Mouse (Mus musculus) urinary bladder, postnatal 10 days (tissue): Measurements from ENCODE around the gene Fbxw22.
"Not testable (repeated sequence)": the region's sequence is repeated elsewhere in the genome, so short reads cannot be mapped to it uniquely, and the experiment has no call there.

ENCODE experiments used
- DNase-seq: peaks from one replicate; pipeline ENCODE4 v3.0.0; 2022; ENCODE audit warnings: low spot score

The Fbxw22 gene

DNA sequence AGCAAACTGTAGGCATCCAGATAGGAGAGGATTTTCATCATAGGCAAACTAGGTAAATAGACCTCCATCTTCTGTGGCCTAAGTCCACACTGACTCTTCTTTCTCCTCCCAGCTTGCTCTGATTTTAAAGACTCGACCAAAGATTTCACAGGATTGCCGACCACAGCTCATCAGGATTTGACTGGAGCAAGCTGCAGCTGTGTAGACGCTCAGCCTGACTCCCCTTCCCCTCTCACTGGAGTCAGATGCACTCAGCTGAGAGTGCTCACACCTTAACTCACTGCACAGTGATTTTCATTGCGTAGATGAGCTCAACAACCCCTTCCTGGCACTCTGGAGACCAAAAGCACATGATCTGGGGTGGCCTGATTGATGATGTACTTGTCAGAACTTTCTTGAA, at the start of gene Fbxw22:
TSS of gene Fbxw22 (minus strand) at position 101 of the 400 bp plus-strand sequence.
- DNase-seq: not testable (repeated sequence)

DNA sequence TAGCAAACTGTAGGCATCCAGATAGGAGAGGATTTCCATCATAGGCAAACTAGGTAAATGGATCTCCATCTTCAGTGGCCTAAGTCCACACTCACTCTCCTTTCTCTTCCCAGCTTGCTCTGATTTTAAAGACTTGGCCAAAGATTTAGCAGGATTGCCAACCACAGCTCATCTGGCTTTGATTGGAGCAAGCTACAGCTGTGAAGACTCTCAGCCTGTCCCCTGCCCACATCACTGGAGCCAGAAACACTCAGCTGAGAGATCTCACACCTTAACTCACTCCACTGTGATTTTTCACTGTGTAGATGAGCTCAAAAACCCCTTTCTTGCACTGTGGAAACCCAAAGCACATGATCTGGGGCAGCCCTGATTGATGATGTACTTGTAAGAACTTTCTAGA, 44.9 kb upstream of the Fbxw22 start, which contains the start of gene Fbxw16:
TSS of gene Fbxw16 (minus strand) at position 101 of the 400 bp plus-strand sequence.
- DNase-seq: no peak

DNA sequence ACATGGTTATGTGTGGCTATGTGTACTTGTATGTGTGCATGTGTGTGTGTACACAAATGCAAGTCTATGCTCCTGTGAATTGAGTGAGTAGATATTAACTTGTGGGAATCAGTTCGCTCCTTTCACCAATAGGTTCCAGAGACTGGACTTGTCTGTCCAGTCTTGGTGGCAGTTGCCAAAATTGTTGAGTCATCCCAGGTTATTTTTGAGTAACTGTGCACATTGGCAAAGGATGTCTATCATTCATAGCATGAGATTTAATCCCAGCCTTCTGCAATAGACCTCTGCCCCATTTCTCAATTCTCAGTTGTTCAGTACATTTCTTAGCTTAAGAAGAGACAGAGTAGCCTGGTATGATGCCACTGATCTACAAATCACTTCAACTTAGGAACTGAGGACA, 28.9 kb upstream of the Fbxw22 start:
- no peak for DNase-seq

DNA sequence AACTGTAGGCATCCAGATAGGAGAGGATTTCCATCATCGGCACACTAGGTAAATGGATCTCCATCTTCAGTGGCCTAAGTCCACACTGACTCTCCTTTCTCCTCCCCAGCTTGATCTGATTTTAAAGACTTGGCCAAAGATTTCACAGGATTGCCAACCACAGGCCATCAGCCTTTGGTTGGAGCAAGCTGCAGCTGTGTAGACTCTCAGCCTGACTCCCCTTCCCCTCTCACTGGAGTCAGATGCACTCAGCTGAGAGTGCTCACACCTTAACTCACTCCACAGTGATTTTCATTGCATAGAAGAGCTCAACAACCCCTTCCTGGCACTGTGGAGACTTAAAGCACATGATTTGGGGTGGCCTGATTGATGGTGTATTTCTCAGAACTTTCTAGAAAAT, 64.5 kb downstream of the Fbxw22 start, which contains the start of gene Fbxw28:
TSS of gene Fbxw28 (minus strand) at position 101 of the 400 bp plus-strand sequence.
- not testable (repeated sequence) for DNase-seq
